Mouse (Mus musculus): Measurements from ENCODE around the gene Pcsk1.

Gene Pcsk1

DNA sequence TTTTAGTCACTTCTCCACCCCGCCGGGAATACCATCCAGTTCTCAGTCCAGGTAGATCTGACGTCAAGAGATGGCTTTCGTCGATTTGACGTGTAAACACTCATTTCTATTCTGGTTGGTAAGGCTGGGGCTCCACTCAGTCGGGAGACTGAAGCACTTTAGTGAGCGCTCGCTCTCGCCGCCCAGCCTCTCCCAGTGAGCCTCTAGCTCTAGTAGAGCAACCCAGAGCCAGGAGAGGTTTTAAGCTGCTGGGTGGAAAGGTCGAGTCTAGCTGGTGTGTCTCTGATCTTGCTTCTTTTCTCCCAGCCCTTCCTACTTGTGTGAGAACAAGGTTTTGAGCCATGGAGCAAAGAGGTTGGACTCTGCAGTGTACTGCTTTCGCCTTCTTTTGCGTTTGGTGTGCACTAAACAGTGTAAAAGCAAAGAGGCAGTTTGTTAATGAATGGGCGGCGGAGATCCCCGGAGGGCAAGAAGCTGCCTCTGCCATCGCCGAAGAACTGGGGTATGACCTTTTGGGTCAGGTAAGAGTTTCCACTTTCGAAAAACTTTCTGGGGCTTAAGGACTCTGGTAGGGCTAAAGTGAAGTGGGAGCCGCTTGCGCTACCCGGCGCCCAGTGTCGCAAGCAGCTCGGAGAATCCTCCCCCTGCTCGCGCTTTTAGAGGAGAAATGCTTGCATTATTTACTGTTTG, at the start of gene Pcsk1:
Gene Pcsk1, plus strand, starts transcription at position 106 of the 690 bp plus-strand sequence.
- DNase-seq (ENCODE audit: low read depth) = no peak

- DNase-seq (ENCODE audit: low read depth) = no peak
Observed at GRCm38 (mm10) chr13:75058818-75059217, 30.8 kb upstream of the Pcsk1 start.

GRCm38 (mm10) chr13:75063947-75064346, 25.7 kb upstream of the Pcsk1 start:
- DNase-seq (ENCODE audit: low read depth) = no peak

GRCm38 (mm10) chr13:75088597-75088996, 1.0 kb upstream of the Pcsk1 start:
- DNase-seq (ENCODE audit: low read depth) = peak; percentile 45

GRCm38 (mm10) chr13:75090411-75090779, 769 bp downstream of the Pcsk1 start:
- no peak for DNase-seq (ENCODE audit: low read depth)

DNA sequence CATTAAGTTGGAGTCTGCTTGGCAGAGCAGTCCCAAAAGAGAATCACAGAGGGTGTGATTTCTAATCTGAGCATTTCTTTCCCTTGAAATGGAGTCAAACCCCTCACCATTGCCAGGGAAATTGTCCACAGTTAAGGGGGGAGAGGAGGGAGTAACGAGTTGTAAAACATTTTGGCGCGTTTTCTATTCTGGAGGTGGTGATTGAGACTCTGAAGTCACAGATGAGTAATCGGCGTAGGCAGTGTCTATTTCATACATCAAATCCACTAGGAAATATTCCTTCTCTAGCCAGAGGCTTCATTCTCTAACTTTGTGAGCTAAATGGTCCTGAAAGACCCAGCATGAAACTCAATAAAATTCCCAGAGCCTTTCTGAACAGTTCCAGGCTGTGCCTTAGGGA, 1.4 kb downstream of the Pcsk1 start:
- DNase-seq (ENCODE audit: low read depth) = no peak

DNA sequence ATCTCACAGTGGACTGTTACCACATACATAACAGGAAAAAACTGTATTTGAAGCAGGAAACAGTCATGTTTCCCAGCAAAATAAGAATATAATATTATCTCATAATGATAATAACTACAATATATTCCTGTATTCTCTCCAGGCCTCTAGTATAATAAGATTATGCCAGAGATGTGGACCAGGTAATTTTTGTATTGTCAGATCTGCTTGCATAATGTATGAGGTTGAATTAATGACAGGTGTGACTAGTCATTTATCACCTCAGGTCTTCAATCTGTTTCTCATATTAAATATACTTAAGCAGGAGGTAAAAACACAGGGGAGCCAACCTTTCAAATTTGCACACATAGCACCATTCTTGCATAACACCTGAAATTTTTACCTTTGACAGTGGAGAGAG, 5.9 kb downstream of the Pcsk1 start:
- DNase-seq (ENCODE audit: low read depth) = no peak

DNA sequence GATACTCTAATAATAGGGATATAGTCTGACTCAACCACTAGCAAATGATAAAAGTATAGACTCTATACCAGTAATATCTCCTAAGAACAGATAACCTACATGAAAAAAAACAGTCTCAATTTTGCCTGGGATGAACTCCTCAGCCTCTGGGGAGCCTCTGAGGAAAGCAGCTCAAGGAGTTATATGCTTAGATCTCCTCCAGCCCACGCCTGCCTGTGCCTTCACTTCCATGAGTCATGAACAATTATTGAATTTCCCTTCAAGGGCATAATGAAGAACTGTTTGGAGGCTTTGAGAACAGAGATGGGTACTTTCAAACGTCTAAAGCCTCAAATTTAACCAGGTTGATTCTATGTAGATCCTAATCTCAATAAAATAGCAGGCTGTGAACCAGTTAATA, 23.5 kb downstream of the Pcsk1 start:
- no peak for DNase-seq (ENCODE audit: low read depth)

DNA sequence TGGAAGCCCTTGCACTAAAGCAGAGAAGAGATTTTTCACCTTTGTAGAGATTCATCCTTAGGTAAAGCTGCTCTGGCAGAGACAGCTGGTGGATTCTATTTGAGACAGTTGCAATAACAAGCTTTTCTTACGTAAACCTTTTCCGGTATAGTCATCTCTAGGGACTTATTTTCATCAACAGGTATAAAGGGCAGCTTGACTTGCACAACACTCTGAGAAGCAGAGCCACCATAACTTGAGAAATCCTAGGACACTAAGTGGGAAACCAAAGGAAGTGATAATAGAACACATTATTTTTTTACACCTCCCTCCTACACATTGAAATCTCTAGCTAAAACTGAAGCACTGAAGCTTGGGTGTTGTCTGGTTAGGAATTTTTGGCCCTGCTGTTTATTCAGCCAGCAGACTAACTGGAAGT, 24.4 kb downstream of the Pcsk1 start:
- DNase-seq (ENCODE audit: low read depth) = no peak

DNA sequence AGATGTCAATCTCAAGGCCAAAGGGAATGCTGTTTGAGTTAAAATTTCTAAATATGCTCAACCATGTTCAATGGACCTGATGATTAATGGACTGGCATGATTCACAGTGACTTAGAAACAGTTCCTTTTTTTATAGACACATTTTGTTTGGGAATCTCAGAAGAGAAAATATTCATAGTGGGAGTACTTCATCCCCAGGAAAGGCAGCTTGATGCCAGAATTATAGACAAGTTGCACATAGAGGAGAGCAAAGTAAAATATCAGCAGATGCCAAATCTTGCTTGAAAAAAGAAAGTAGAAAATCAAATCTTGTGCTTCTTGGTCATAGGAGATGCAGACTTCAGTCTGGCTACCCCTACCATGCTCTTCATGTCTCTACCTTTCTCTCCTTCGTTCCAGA, 25.2 kb downstream of the Pcsk1 start:
- no peak for DNase-seq (ENCODE audit: low read depth)

DNA sequence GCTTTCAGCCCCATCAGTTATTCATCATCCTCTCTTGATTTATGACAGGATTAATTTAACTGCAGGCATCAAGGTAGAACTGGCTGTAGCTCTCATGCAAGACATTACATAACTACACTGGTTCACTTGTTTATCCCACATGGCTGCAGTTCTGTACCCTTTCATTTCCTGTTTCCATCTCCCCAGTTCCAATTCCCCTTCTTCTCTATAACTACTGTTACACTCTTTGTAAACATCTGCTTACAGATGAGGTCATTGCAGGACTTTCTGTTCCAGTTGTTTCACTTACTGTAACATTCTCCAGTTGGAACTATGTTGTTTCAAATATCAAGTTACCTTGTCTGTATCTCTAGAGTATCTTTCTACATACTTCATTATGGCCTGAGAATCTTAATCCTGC, 46.2 kb downstream of the Pcsk1 start:
- no peak for DNase-seq (ENCODE audit: low read depth)

DNA sequence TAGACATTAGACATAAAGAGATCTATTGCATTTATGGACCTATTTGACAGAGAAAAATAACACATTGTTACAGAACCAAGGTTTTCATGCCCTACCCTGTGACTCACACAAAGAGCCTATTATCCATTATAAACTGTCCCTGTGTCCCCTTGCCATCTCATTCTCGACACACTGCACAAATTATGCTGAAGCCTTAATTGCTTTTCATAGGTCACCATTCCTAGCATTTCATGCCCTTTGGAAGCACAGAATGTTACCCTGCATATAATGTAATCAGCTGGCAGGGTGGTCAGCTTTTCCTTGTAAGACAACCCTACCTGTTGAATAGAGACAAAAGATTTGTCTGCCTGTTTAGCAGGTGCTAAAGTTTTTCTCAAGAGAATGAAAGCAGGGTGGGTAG, 71.0 kb downstream of the Pcsk1 start:
- no peak for DNase-seq (ENCODE audit: low read depth)

GRCm38 (mm10) chr13:75163408-75163807, 73.8 kb downstream of the Pcsk1 start:
- no peak for DNase-seq (ENCODE audit: low read depth)
